Mouse (Mus musculus) mouse embryonic stem cell (cell line): Measurements from ENCODE around the gene Card6.

ENCODE experiments used
- in situ Hi-C, 2 experiments: fragments of 300-500 bp; cut with MboI; formaldehyde crosslinking; loops; 1 replicate in 1 of 2; 3 replicates in 1 of 2; pipeline ENCODE4 v1.14.3; 2019 to 2020; ENCODE audit warnings: low sequenced_read_pairs in 2 of 2, low pct_unique_long_range_greater_than_20kb in 1 of 2, mixed read lengths in 1 of 2; ENCODE audit not compliant: unreplicated experiment in 1 of 2

Card6 gene

GRCm38 (mm10) chr15:5112651-5113050 is 4.3 kb upstream of the Card6 start:
- in situ Hi-C loops: loop anchor here in 1 of 2 experiments (25.0 kb wide), 1 partner anchor 1125 kb away; the partner anchor contains the start of genes AW549877 and Fbxo4

- in situ Hi-C loops: loop anchor here in 1 of 2 experiments (25.0 kb wide), 1 partner anchor 1121 kb away; the partner anchor contains the start of genes AW549877 and Fbxo4
These were observed 309 bp upstream of the Card6 start for GRCm38 (mm10) chr15:5108655-5109040.

GRCm38 (mm10) chr15:5106293-5106692 is 2.0 kb downstream of the Card6 start:
- in situ Hi-C loops: loop anchor here in 1 of 2 experiments (25.0 kb wide), 1 partner anchor 1119 kb away; the partner anchor contains the start of genes AW549877 and Fbxo4

- in situ Hi-C loops: loop anchor here in 1 of 2 experiments (25.0 kb wide), 1 partner anchor 1119 kb away; the partner anchor contains the start of genes AW549877 and Fbxo4
These were observed 2.4 kb downstream of the Card6 start for GRCm38 (mm10) chr15:5105891-5106290.

GRCm38 (mm10) chr15:5102312-5102711 is 6.0 kb downstream of the Card6 start:
- in situ Hi-C loops: loop anchor here in 1 of 2 experiments (25.0 kb wide), 1 partner anchor 1115 kb away; the partner anchor contains the start of genes AW549877 and Fbxo4

- in situ Hi-C loops: no loop called here
These were observed 11.0 kb downstream of the Card6 start for GRCm38 (mm10) chr15:5097376-5097775.

- in situ Hi-C loops: no loop called here
These were observed 12.6 kb downstream of the Card6 start for GRCm38 (mm10) chr15:5095534-5096301.

GRCm38 (mm10) chr15:5090131-5090530 is 18.2 kb downstream of the Card6 start:
- in situ Hi-C loops: no loop called here

- in situ Hi-C loops: no loop called here
These were observed 19.3 kb downstream of the Card6 start for GRCm38 (mm10) chr15:5088850-5089608.

GRCm38 (mm10) chr15:5086162-5086561 is 22.2 kb downstream of the Card6 start:
- in situ Hi-C loops: no loop called here

- in situ Hi-C loops: no loop called here
These were observed 27.1 kb downstream of the Card6 start for GRCm38 (mm10) chr15:5081235-5081634.

GRCm38 (mm10) chr15:5068801-5069518 is 39.4 kb downstream of the Card6 start:
- in situ Hi-C loops: no loop called here

GRCm38 (mm10) chr15:5063635-5064034 is 44.7 kb downstream of the Card6 start, which contains the start of gene C7:
Gene C7 (minus strand): TSS chr15:5063740.
- in situ Hi-C loops: no loop called here
